Mouse (Mus musculus) embryo, embryonic 11 days (tissue): ENCODE measurements around the gene Sc5d.

Experiments used
- DNase-seq: peaks from one replicate; pipeline ENCODE4 v3.0.0-alpha.2; 2015

Gene Sc5d

GRCm38 (mm10) chr9:42249112-42249511 lies 14.9 kb downstream of the Sc5d start:
- no peak for DNase-seq

DNA sequence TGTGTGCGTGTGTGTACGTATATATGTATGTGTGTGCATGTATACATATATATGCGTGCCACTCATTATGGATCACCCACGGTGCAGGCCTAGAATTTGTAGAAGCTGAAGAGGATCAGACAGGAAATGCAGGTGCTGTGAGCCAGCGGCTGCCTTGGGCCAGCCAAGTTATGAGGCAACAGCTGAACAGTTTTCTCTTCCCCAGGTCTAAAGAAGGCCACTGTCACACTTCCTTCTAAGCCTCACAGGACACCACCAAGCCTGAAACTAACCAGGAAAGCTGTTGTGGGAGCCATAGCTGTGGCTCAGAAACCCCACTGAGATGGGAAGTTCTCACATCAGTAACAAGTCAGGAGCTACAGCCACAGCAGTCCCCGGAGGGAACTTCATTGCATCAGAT lies 17.4 kb downstream of the Sc5d start:
- no peak for DNase-seq

DNA sequence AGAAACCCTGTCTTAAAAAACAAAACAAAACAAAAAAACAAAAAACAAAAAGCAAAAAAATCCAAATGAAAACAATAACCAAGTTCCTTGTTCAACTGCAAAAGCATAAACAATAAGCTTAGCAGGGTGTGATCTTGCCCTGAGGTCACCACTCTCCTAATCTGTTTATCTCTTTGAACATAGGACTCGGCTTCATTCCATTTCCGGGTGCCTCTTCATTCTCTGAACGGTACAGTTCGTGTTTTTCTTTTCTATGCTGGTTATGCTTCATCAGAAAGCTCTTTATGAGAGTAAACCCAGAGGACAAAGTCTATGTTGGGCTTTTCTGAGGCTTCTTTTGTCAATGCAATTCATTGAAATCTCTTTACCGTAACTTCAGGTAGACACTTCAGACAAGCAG lies 19.9 kb downstream of the Sc5d start:
- no peak for DNase-seq

GRCm38 (mm10) chr9:42241021-42241420 lies 23.0 kb downstream of the Sc5d start:
- no peak for DNase-seq

- peak; percentile 89 for DNase-seq
Observed at GRCm38 (mm10) chr9:42240583-42240992, 23.5 kb downstream of the Sc5d start.

GRCm38 (mm10) chr9:42238827-42239226 lies 25.2 kb downstream of the Sc5d start:
- no peak for DNase-seq

DNA sequence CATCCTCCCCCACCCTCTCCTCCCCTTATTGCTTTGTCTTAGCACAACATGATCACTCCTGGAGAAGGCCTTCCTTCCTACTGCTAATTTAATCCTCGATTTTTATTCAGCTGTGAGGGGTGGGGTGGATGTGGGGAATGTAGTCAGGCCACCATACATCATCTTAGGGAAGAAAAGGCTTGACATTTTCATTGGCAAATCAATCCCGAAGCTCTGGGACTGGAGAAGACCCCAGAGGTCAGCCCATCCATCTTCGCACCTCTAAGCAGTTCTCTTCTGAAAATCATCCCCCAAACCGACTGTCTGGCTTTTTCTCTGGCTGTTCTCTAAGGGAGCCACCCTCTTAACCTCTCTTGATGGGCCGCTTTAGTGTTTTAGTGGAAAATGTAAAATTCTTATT lies 32.9 kb downstream of the Sc5d start:
- peak; percentile 58 for DNase-seq

GRCm38 (mm10) chr9:42230333-42230732 lies 33.7 kb downstream of the Sc5d start:
- DNase-seq, result no peak

- no peak for DNase-seq
Observed at GRCm38 (mm10) chr9:42229465-42230110, 34.5 kb downstream of the Sc5d start.

DNA sequence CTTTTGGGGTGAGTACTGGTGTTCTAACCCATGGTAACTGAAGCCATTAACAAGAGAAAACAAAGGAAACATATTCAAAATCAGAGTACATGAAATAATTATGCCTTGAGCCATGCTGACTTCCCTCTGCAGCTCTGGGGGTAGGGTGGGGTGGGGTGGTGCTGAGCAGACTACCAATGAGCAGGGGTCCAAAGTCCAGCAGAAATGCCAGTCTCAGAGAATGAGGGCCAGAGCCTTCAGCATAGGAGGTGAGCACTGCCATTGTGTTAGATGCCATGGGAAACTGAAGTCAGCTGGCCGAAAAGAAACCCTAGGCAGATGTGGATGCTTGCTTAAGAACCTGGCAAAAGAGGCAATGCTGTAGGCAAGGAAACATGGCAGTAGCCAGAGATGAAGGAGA lies 36.3 kb downstream of the Sc5d start:
- DNase-seq, result no peak

GRCm38 (mm10) chr9:42219001-42219660 lies 44.9 kb downstream of the Sc5d start:
- no peak for DNase-seq

DNA sequence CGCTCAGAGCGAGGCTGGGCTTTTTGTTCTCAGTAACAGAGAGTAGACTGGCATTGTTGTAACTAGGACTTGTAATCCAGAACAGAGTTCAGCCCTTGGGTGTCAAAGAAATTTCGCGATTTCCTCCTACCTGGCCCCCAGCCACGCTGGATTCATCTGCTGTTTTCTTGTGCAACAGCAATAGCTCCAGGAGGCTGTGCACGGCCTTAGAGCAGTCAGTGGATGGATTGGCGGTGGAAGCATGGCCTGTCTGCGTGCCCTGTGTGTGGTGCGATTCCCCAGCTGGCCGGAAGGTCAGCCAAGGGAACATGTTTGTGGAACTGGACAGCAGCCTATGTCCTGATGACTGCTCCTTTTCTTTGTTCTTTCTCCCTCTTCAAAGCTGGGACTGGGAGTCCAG lies 46.4 kb downstream of the Sc5d start:
- no peak for DNase-seq

DNA sequence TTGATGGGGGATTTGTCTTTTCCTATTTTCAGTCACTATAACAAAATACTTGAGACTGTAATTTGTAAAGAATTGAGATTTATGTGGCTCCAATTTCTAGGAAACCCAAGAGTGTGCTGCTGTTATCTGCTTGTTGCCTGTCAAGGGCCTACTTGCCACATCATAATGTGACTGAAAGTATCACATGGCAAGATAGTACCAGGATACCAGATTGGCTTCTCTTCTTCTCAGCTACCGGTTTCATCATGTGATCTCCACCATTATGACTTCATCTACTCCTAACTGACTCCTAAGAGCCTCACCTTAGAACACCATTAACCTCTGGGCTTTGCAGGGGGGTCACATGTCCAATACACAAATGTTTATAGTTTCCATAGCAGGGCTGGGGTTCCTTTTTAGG lies 49.9 kb downstream of the Sc5d start:
- no peak for DNase-seq

DNA sequence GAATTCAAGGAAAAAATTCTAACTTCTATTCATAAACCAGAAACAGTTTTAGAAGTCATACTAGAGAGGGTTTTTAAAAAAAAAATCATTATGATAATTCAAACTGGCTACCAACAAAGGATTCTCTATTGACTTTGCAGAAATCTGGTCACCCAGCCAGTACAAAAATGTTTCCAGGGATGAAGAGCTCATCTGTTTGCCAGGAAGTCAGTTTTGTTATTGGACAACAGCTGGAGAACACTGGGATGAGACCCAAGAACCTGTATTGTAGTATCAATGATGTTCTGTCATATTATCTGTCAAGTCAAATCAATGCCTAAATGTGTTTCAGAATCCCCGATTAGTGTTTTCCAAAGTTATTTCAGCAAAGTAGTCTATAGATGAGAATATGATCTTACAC lies 50.9 kb downstream of the Sc5d start:
- DNase-seq, result no peak

DNA sequence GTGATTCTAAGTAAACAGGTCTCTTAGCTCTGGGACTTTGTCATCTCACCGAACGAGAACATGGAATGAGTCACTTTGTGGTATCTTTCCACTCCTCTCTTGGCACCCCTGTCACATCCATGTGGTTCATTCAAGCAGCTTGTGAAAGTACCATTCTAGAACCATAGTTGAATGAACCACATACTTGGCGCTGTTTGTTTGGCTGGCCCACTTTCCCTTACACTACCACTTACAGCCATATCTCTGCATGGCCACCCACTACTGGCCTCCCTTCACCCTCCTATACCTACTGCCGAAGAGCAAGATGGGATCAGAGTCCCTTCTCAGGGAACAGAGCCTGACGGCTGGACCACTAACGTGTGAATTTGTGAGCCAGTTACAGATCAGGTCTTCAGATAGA lies 54.4 kb downstream of the Sc5d start:
- DNase-seq, result no peak

- DNase-seq, result peak; percentile 61
Observed at GRCm38 (mm10) chr9:42208463-42208862, 55.6 kb downstream of the Sc5d start.

- DNase-seq, result no peak
Observed at GRCm38 (mm10) chr9:42206750-42207149, 57.3 kb downstream of the Sc5d start.

DNA sequence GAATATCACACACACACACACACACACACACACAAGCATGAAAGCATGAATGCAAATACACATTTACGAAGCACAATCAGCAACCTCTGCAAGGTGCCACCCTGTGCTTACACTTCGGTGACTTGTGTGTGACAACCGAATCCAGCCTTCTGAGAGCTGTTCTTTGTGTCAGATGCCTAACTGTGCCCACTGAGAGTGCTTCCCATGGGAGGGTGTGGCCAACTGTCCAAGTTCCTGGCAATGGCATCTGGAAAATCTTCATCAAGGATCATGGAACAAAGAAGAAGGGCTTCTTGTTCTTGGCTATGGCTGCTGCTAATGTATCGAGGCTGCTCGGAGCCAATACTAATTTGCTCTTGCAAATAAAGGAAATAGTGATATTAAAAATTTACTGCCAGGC lies 61.8 kb downstream of the Sc5d start:
- DNase-seq, result no peak
